Mouse (Mus musculus): ENCODE data around the gene Foxi2. TPM values are rescaled to one million over a fixed set of nuclear protein-coding genes. Genes with fewer than 3 reads are reported as not detected.

Foxi2 gene
- polyA plus RNA-seq (2012; rRNA removed; ENCODE audit: low replicate concordance) = not detected in 2 replicates

GRCm38 (mm10) chr7:135410237-135410965 lies at the start of gene Foxi2:
Foxi2 (plus strand) TSS chr7:135410308.

Other genes starting within 250 kb of the Foxi2 start
- not detected in 2 replicates for gene Nps, start 151.6 kb upstream of the Foxi2 start, polyA plus RNA-seq (2012; rRNA removed; ENCODE audit: low replicate concordance)
- not detected in 2 replicates for gene Clrn3, start 118.3 kb downstream of the Foxi2 start, polyA plus RNA-seq (2012; rRNA removed; ENCODE audit: low replicate concordance)
- 8.8 and 9.9 TPM in 2 replicates for gene Ptpre, start 127.2 kb downstream of the Foxi2 start, polyA plus RNA-seq (2012; rRNA removed; ENCODE audit: low replicate concordance)